Mouse (Mus musculus): ENCODE measurements around the gene Tgfb2.

DNA sequence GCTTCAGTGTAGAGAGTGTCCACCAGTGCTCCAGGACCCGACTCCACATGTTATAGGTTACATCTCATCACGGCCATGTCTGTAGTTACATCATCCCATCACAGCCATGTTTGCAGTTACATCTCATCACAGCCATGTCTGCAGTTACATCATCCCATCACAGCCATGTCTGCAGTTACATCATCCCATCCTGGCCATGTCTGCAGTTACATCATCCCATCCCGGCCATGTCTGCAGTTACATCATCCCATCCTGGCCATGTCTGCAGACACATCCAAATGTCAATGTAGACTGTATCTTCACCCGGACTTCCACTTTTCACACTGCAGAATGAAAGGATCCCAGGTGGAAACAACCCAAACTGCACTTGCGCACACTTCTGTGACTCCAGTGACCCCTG lies 29.7 kb upstream of the Tgfb2 start:
- TF ChIP-seq GATA1 (IDR thresholded peaks at IDR 0.05; ENCODE audit: low read length), result no peak
- TF ChIP-seq TAL1 (IDR thresholded peaks at IDR 0.05; ENCODE audit: low read length), result no peak

Measured in erythroblast, embryonic 14.5 days (primary cell).